In genomic region chr16:26088976-26089375, GRCm38 (mm10) we compare ENCODE assay signal across 31 mouse cellular contexts. TPM values are rescaled to one million over a fixed set of nuclear protein-coding genes. Genes with fewer than 3 reads are reported as not detected.
"Had no signal": no experiment of that assay in that cellular context is flagged by ENCODE, and none has a peak within 500 bp of the region (broad histone marks: within the 10 kb centered on the region; RNA-seq: fewer than 3 reads in every experiment).

No protein-coding gene starts in this region.

- H3K27me3 ChIP-seq: embryonic facial prominence, embryonic 12.5 days; embryonic facial prominence, embryonic 13.5 days; embryonic facial prominence, embryonic 15.5 days; forebrain, embryonic 12.5 days; forebrain, embryonic 13.5 days; forebrain, embryonic 15.5 days had no signal

- H3K36me3 ChIP-seq: embryonic facial prominence, embryonic 10.5 days; embryonic facial prominence, embryonic 12.5 days; embryonic facial prominence, embryonic 13.5 days; embryonic facial prominence, embryonic 15.5 days; forebrain, embryonic 10.5 days; forebrain, embryonic 12.5 days; forebrain, embryonic 15.5 days had no signal

- H3K9me3 ChIP-seq: embryonic facial prominence, embryonic 10.5 days; embryonic facial prominence, embryonic 12.5 days; embryonic facial prominence, embryonic 13.5 days; forebrain, embryonic 10.5 days; forebrain, embryonic 12.5 days; forebrain, embryonic 15.5 days had no signal

- H3K4me3 ChIP-seq: embryonic facial prominence, embryonic 10.5 days; embryonic facial prominence, embryonic 12.5 days; embryonic facial prominence, embryonic 13.5 days; embryonic facial prominence, embryonic 15.5 days; erythroblast, embryonic 14.5 days; forebrain, embryonic 10.5 days; forebrain, embryonic 12.5 days; forebrain, embryonic 13.5 days; forebrain, embryonic 15.5 days; gastrocnemius, adult 2 months; heart, adult 2 months had no signal

- DNase-seq: cerebellum, adult 18-20 months; cerebellum, adult 2 months; cerebellum, adult 8-10 months; cerebellum, adult 9-10 months; cerebellum, adult 9-11 months; cerebellum, postnatal 10 days; cerebellum, postnatal 14 days; cerebellum, postnatal 25 days; cerebellum, postnatal 36 days; embryo, embryonic 11 days; forebrain, postnatal 0 days; gastrocnemius, adult 2 months; gastrocnemius, postnatal 10 days; gastrocnemius, postnatal 14 days; gastrocnemius, postnatal 25 days; gastrocnemius, postnatal 36 days; heart, adult 11 months; heart, adult 18-20 months; heart, adult 2 months had no signal

- ATAC-seq: forebrain, embryonic 13.5 days; forebrain, embryonic 14.5 days; forebrain, embryonic 15.5 days; forebrain, embryonic 16.5 days; forebrain, postnatal 0 days had no signal

- H3K4me1 ChIP-seq: embryonic facial prominence, embryonic 15.5 days; forebrain, embryonic 12.5 days; forebrain, embryonic 13.5 days; forebrain, embryonic 15.5 days had no signal

- H3K27ac ChIP-seq: embryonic facial prominence, embryonic 10.5 days; embryonic facial prominence, embryonic 12.5 days; embryonic facial prominence, embryonic 13.5 days; embryonic facial prominence, embryonic 15.5 days; forebrain, embryonic 10.5 days; forebrain, embryonic 12.5 days; forebrain, embryonic 13.5 days; forebrain, embryonic 15.5 days; gastrocnemius, adult 2 months; heart, adult 2 months had no signal

- H3K4me2 ChIP-seq: embryonic facial prominence, embryonic 12.5 days; embryonic facial prominence, embryonic 13.5 days; embryonic facial prominence, embryonic 15.5 days; forebrain, embryonic 12.5 days; forebrain, embryonic 13.5 days; forebrain, embryonic 15.5 days had no signal

- H3K9ac ChIP-seq: embryonic facial prominence, embryonic 12.5 days; embryonic facial prominence, embryonic 13.5 days; embryonic facial prominence, embryonic 15.5 days; forebrain, embryonic 12.5 days; forebrain, embryonic 13.5 days; forebrain, embryonic 15.5 days; forebrain, postnatal 0 days had no signal

RNA-seq across cellular contexts. Expression of gene P3h2, which starts 16.6 kb away (rescaled TPM):
- total RNA-seq: granulocyte monocyte progenitor cell, adult 5-6 weeks had no signal
- polyA plus RNA-seq: erythroblast, embryonic 14.5 days had no signal
